ENCODE assay signal across 8 mouse cellular contexts in the genomic region with DNA sequence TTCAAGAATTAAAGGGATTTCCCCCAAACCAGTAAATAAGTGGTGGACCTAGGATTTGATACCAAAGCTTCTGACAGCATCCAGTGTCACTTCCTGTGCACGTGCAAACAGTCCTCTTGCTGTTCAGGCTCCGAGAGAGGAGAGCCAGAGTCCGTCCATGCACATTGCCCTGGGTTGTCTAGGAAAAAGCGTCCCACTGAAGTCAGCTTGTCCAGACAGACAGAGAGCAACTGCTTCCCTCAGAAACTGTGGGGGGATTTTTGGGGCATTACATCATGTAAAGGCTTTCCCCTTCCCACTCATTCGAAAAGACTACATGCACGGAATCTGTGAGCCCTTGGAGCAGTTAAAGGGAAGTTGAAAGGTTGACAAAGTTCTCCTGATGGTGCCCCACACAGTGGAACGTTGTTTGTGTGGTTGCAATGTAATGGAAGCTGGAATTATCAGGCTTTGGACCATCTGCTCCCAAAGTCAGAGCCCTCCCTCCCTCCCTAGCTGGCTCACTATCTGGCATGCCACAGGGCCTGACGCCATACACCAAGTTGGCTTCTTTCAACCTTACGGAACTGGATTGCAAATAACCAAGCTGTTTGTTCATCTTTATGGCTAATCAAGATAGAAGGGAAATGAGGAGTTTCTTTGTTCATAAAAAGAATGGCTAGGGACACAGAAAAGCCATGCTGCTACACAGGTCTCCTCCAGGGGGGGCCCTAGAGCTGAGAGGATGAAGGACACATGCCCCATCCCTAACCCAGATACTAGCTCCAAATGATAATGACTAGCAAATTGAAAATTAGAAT. TPM values are rescaled to one million over a fixed set of nuclear protein-coding genes. Genes with fewer than 3 reads are reported as not detected.
DNase-seq lines count a peak whose midpoint lies in the region; ATAC-seq and TF ChIP-seq lines count a peak whose summit lies in the region.

No protein-coding gene starts in this region.

- peak overlapping the region; percentile 50; the same call in 1 of the 2 replicates for H3K27ac ChIP-seq in hindbrain, embryonic 10.5 days
- H3K27ac ChIP-seq in hindbrain, embryonic 16.5 days (ENCODE audit: low read depth, low read length), result no peak overlapping the region
- 0 out of 2 replicates have a peak overlapping the region, but pooled peaks have one; percentile 40 for H3K27ac ChIP-seq in cortical plate, adult 2 months (ENCODE audit: insufficient read depth, low read length)
- H3K27ac ChIP-seq in liver, postnatal 0 days (ENCODE audit: low read depth), result peak overlapping the region; percentile 39; the same call in 1 of the 2 replicates

- TF ChIP-seq POLR2A in cortical plate, adult 2 months (IDR thresholded peaks at IDR 0.05; ENCODE audit: extremely low read depth, insufficient read depth, low read length), result no peak

- no peak for TF ChIP-seq EP300 in liver, postnatal 0 days (IDR thresholded peaks at IDR 0.05; ENCODE audit: low read depth)

- DNase-seq in hindbrain, embryonic 10.5 days (ENCODE audit: low spot score), result peak; percentile 35
- DNase-seq in ES-CJ7 (ENCODE audit: low read depth, low spot score), result peak; percentile 40
- peak; percentile 80 for DNase-seq in liver, postnatal 0 days
- peak; percentile 64 to 72 for DNase-seq in spleen, postnatal 36 days (ENCODE audit: low spot score in 2 of 2)
- no peak for DNase-seq in left cerebral cortex, adult 9 months (ENCODE audit: low spot score in 2 of 2)

- H3K4me2 ChIP-seq in hindbrain, embryonic 16.5 days (ENCODE audit: low read length), result no peak overlapping the region
- H3K4me2 ChIP-seq in liver, postnatal 0 days (ENCODE audit: low read depth, low read length), result no peak overlapping the region

- H3K4me3 ChIP-seq in hindbrain, embryonic 10.5 days, result no peak overlapping the region
- H3K4me3 ChIP-seq in hindbrain, embryonic 16.5 days (ENCODE audit: low read length), result no peak overlapping the region
- H3K4me3 ChIP-seq in cortical plate, adult 2 months (ENCODE audit: insufficient read depth, low read length), result no peak overlapping the region
- H3K4me3 ChIP-seq in liver, postnatal 0 days (ENCODE audit: low read depth, low read length), result no peak overlapping the region

- no peaks in the 10 kb centered on the region for H3K9me3 ChIP-seq in hindbrain, embryonic 10.5 days
- no peaks in the 10 kb centered on the region for H3K9me3 ChIP-seq in hindbrain, embryonic 16.5 days (ENCODE audit: control insufficient read depth, low read length)
- H3K9me3 ChIP-seq in liver, postnatal 0 days (ENCODE audit: low read length), result no peaks in the 10 kb centered on the region

- peak; percentile 44 for TF ChIP-seq CTCF in cortical plate, adult 2 months (IDR thresholded peaks at IDR 0.05; ENCODE audit: extremely low read depth, insufficient read depth, low read length)
- TF ChIP-seq CTCF in liver, postnatal 0 days (IDR thresholded peaks at IDR 0.05; ENCODE audit: low read depth), result peak; percentile 84

- no peak for ATAC-seq in hindbrain, embryonic 16.5 days
- peak; percentile 51 for ATAC-seq in inflammation-experienced regulatory T-cells, adult 6 months
- ATAC-seq in liver, postnatal 0 days, result peak; percentile 64

- no peaks in the 10 kb centered on the region for H3K27me3 ChIP-seq in hindbrain, embryonic 10.5 days (ENCODE audit: insufficient read depth, poor library complexity, severe bottlenecking)
- H3K27me3 ChIP-seq in hindbrain, embryonic 16.5 days (replicated peaks; ENCODE audit: control insufficient read depth, insufficient read depth, low read length), result no peaks in the 10 kb centered on the region
- no peaks in the 10 kb centered on the region for H3K27me3 ChIP-seq in liver, postnatal 0 days (ENCODE audit: insufficient read depth, low read length)

- H3K4me1 ChIP-seq in hindbrain, embryonic 10.5 days (replicated peaks), result peaks cover 33% of the 10 kb centered on the region
- H3K4me1 ChIP-seq in hindbrain, embryonic 16.5 days (ENCODE audit: control insufficient read depth, insufficient read depth, low read depth, low read length), result no peaks in the 10 kb centered on the region; the same call in 1 of the 2 replicates
- H3K4me1 ChIP-seq in cortical plate, adult 2 months (ENCODE audit: control insufficient read depth, insufficient read depth, low read length), result no peaks in the 10 kb centered on the region; the same call in 1 of the 2 replicates
- peaks cover 33% of the 10 kb centered on the region for H3K4me1 ChIP-seq in liver, postnatal 0 days (ENCODE audit: insufficient read depth)

- WGBS in hindbrain, embryonic 10.5 days, result 66% methylated on average over 9 of the region's 9 CpGs
- 58% methylated on average over 9 of the region's 9 CpGs for WGBS in hindbrain, embryonic 16.5 days
- WGBS in liver, postnatal 0 days (ENCODE audit: insufficient replicate concordance), result 40% methylated on average over 9 of the region's 9 CpGs

- H3K9ac ChIP-seq in hindbrain, embryonic 16.5 days (ENCODE audit: low read depth, low read length), result no peak overlapping the region
- H3K9ac ChIP-seq in liver, postnatal 0 days (replicated peaks), result no peak overlapping the region

- H3K36me3 ChIP-seq in hindbrain, embryonic 10.5 days, result 0 out of 2 replicates have a peak, but pooled peaks cover 4% of the 10 kb centered on the region
- no peaks in the 10 kb centered on the region for H3K36me3 ChIP-seq in hindbrain, embryonic 16.5 days (ENCODE audit: control insufficient read depth, insufficient read depth, low read length)
- no peaks in the 10 kb centered on the region for H3K36me3 ChIP-seq in liver, postnatal 0 days (replicated peaks; ENCODE audit: insufficient read depth, low read length)

RNA-seq across cellular contexts. Expression of a gene that starts 37.9 kb away (rescaled TPM):
- polyA plus RNA-seq in hindbrain, embryonic 10.5 days (2016; fragmentation: Nextera tagmentation; extraction: Ambion mirVana), result 8.6 TPM in 2 replicates
- polyA plus RNA-seq in hindbrain, embryonic 16.5 days (2015; fragmentation: Nextera tagmentation; extraction: Ambion mirVana), result 2.4 and 3.5 TPM in 2 replicates
- 5.4 and 7.4 TPM in 2 replicates for polyA plus RNA-seq in cortical plate, adult 2 months (2012; rRNA removed)
- 100 to 1,000 TPM in 1 of 3 experiments, 10 to 100 TPM in 2; 61.5 to 101 (median 68.3) TPM for polyA plus RNA-seq in inflammation-experienced regulatory T-cells, adult 6 months (2017; shearing (Covaris generic))
- 4.3 TPM in 2 replicates for polyA plus RNA-seq in liver, postnatal 0 days (2015; fragmentation: Nextera tagmentation; extraction: Ambion mirVana)

Comparison
In these comparisons a context has a peak if more than half of its experiments do, and no peak if none do; other contexts are left out.
1. DNase-seq: peak in hindbrain, embryonic 10.5 days (single experiment), ES-CJ7 (single experiment), liver, postnatal 0 days (single experiment) and spleen, postnatal 36 days (2 of 2); none in left cerebral cortex, adult 9 months (0 of 2).